Mouse (Mus musculus): ENCODE results near the gene Smarcb1. TPM values are rescaled to one million over a fixed set of nuclear protein-coding genes. Genes with fewer than 3 reads are reported as not detected.
A peak's percentile ranks its signal among the peaks of the same experiment; 100 is the strongest.

Gene Smarcb1
- polyA plus RNA-seq, 1 experiment from 2014 or later, result 109 TPM

DNA sequence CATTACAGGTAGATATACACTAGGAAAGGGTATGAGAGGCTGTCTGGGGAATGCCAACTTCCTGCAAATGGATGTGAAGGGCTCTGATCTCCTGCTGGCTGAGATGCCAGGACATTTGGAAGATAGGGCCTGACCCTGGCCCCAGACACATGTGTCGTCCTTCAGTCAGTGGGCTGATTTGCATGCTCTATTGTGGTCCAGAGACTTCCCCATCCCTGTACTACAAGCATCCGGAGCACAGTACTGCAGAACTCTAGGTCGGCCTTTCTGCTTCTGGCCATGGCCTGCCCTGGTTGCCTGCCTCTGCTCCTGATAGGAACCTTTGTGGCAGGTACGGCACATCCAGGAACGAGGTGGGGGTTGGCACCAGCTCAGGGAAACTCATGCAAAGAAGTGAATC is 26.7 kb upstream of the Smarcb1 start:
- no peaks in the 10 kb centered on the region for H3K27me3 ChIP-seq (replicated peaks; ENCODE audit: insufficient read depth, low read length)
- no peak overlapping the region for H3K9ac ChIP-seq (replicated peaks; ENCODE audit: low read depth)
- 0 out of 2 replicates have a peak, but pooled peaks cover 3% of the 10 kb centered on the region for H3K4me1 ChIP-seq (ENCODE audit: insufficient read depth, low read depth, low read length)
- no peak for TF ChIP-seq EP300 (IDR thresholded peaks at IDR 0.05)
- TF ChIP-seq CTCF (IDR thresholded peaks at IDR 0.05), result no peak
- H3K27ac ChIP-seq (ENCODE audit: low read length), result no peak overlapping the region
- DNase-seq (ENCODE audit: low spot score) (no peak), ATAC-seq (no peak)
- no peaks in the 10 kb centered on the region for H3K36me3 ChIP-seq (ENCODE audit: insufficient read depth, low read length)
- no peak overlapping the region for H3K4me2 ChIP-seq (replicated peaks; ENCODE audit: low read depth, low read length)
- H3K9me3 ChIP-seq (ENCODE audit: low read length), result no peaks in the 10 kb centered on the region
- no peak overlapping the region for H3K4me3 ChIP-seq (ENCODE audit: low read depth, low read length)
- WGBS, result 75% methylated on average over 5 of the region's 5 CpGs

DNA sequence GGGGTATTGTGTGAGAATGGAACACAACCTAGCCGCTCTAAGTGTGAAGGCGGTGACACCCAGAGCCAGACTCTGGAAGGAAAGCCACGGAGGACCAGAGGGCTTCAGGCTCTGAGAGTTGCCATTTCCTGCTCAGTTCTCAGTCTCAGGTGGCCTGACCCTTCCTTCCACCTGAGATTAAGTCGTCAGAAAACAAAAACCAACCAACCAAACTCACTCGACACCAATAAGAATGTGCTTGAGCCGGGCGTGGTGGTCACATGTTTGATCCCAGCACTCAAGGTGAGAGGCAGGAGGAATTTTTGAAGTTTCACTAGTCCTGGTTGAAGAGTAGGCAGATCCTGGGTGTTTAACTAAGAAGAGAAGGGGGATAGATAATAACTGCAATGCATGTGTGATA is 24.5 kb upstream of the Smarcb1 start:
- TF ChIP-seq CTCF (IDR thresholded peaks at IDR 0.05) (no peak), EP300 (IDR thresholded peaks at IDR 0.05) (peak; percentile 88)
- Histone ChIP-seq H3K27me3 (replicated peaks; ENCODE audit: insufficient read depth, low read length) (no peaks in the 10 kb centered on the region), H3K9ac (replicated peaks; ENCODE audit: low read depth) (no peak overlapping the region), H3K4me1 (ENCODE audit: insufficient read depth, low read depth, low read length) (0 out of 2 replicates have a peak, but pooled peaks cover under 1% of the 10 kb centered on the region), H3K4me3 (ENCODE audit: low read depth, low read length) (no peak overlapping the region), H3K9me3 (ENCODE audit: low read length) (no peaks in the 10 kb centered on the region), H3K36me3 (ENCODE audit: insufficient read depth, low read length) (no peaks in the 10 kb centered on the region), H3K27ac (ENCODE audit: low read length) (peak overlapping the region; percentile 52; the same call in 1 of the 2 replicates), H3K4me2 (replicated peaks; ENCODE audit: low read depth, low read length) (no peak overlapping the region)
- DNase-seq (ENCODE audit: low spot score) (peak; percentile 91), ATAC-seq (peak; percentile 78)
- WGBS, result 48% methylated on average over 7 of the region's 7 CpGs

DNA sequence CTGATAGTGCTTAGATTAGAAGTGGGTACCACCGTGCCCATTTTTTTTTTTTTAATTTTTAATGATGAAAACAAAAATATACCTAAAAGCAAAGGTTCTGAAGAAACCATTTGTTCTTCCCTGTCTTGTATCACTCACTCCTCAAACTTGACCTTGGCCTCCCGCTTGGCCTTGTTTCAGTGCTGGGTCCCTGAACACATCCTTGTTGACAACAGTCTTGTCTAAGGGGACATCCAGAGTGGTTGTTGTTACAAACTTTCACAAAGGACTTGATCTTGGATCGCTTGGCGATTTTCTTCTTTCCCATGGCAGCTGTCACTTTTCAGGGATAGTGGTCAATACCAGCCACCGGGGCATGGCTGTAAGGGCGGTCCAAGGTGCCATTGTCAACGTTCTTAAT is 23.8 kb upstream of the Smarcb1 start:
- Histone ChIP-seq H3K4me3 (ENCODE audit: low read depth, low read length) (no peak overlapping the region), H3K9ac (replicated peaks; ENCODE audit: low read depth) (no peak overlapping the region), H3K4me2 (replicated peaks; ENCODE audit: low read depth, low read length) (no peak overlapping the region), H3K36me3 (ENCODE audit: insufficient read depth, low read length) (no peaks in the 10 kb centered on the region), H3K4me1 (ENCODE audit: insufficient read depth, low read depth, low read length) (no peaks in the 10 kb centered on the region), H3K9me3 (ENCODE audit: low read length) (no peaks in the 10 kb centered on the region), H3K27me3 (replicated peaks; ENCODE audit: insufficient read depth, low read length) (no peaks in the 10 kb centered on the region), H3K27ac (ENCODE audit: low read length) (peak overlapping the region; percentile 52; the same call in 1 of the 2 replicates)
- DNase-seq (ENCODE audit: low spot score), result no peak
- WGBS, result 89% methylated on average over 7 of the region's 7 CpGs
- no peak for TF ChIP-seq EP300 (IDR thresholded peaks at IDR 0.05)
- TF ChIP-seq CTCF (IDR thresholded peaks at IDR 0.05), result no peak
- ATAC-seq, result no peak

DNA sequence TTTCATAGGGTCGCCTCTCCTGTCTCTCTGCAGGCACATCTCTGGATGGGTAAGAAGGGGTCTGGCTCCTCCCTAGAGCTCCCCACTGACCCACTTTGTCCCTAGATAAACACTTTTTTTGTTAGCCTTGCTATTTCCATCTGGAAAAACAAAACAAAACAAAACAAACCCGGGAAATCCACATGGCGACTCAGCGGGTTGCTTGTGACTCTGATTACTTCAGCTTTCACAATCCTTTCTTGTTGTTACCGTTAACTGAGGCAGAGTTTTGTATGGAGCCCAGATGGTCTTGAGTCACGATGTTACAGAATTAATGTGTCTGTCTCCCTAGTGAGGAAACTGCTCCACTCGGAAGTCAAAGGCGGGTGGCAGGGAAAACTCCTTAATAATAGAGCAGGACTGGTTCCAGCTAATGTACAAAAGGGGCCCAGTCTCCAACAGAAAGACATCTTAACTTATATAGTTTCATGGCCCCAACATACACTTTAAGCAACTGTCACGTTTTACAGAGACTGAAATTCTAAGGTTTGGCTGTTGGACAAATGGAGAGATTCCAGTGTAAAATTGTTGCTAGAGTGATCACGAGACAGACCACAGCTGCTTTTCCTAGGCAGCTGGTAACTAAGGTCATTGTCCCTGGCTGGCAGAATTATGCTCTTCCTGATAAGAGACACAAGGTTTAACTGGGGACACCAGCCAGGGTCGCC is 22.8 kb upstream of the Smarcb1 start:
- no peak overlapping the region for H3K4me2 ChIP-seq (replicated peaks; ENCODE audit: low read depth, low read length)
- WGBS, result 28% methylated on average over 11 of the region's 11 CpGs

DNA sequence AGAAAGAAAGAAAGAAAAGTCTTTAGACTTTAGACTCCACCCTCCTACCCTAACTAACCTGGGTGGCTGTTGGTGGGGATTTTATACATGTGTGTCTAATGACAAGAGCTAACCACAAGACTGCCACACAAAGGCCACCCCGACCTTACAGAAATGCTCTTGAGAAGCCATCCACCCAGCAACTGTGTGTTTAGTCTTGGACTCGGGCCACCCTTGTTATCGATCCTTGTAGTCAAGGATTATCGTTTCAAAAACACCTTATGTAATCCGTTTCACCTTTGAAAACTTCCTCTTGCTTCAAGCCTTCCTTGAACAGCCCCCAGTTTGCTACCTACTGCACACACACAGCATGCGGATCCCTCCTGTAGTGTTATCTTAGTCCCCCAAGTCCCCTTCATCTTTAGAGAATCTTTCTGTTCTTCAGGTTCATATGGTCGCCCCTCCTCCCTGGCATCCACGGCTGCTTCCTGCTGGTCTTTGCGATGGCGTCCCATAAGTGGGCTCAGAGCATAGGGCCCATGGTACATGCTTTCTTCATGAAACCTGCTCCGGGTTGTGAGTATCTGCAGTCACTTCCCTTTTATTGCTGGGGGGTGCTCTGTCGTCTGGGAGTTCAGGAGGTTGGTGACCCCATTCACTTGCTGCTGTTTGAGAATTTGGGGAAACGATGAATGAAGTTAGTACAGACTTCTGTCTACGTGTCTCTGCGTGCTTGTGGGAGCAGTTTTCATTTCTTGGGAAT is 21.5 kb upstream of the Smarcb1 start, which contains the start of gene Vpreb3:
Gene Vpreb3 (plus strand): TSS at position 322 of the 742 bp plus-strand sequence.
- ATAC-seq, result no peak
- Histone ChIP-seq H3K27me3 (replicated peaks; ENCODE audit: insufficient read depth, low read length) (no peaks in the 10 kb centered on the region), H3K4me3 (ENCODE audit: low read depth, low read length) (no peak within 1 kb of the TSS), H3K4me2 (replicated peaks; ENCODE audit: low read depth, low read length) (no peak within 1 kb of the TSS), H3K27ac (ENCODE audit: low read length) (peak within 1 kb of the TSS; percentile 7; the same call in 1 of the 2 replicates), H3K9ac (replicated peaks; ENCODE audit: low read depth) (no peak within 1 kb of the TSS), H3K4me1 (ENCODE audit: insufficient read depth, low read depth, low read length) (no peaks in the 10 kb centered on the region), H3K9me3 (ENCODE audit: low read length) (no peaks in the 10 kb centered on the region), H3K36me3 (ENCODE audit: insufficient read depth, low read length) (no peaks in the 10 kb centered on the region)
- TF ChIP-seq EP300 (IDR thresholded peaks at IDR 0.05), result no peak
- TF ChIP-seq CTCF (IDR thresholded peaks at IDR 0.05), result no peak
- 58% methylated on average over 15 of the region's 15 CpGs for WGBS
- no peak for DNase-seq (ENCODE audit: low spot score)

More for the DNA sequence above, 22.8 kb upstream of the Smarcb1 start:
- peak; percentile 73 for ATAC-seq
- no peaks in the 10 kb centered on the region for H3K4me1 ChIP-seq (ENCODE audit: insufficient read depth, low read depth, low read length)
- no peaks in the 10 kb centered on the region for H3K36me3 ChIP-seq (ENCODE audit: insufficient read depth, low read length)
- no peaks in the 10 kb centered on the region for H3K9me3 ChIP-seq (ENCODE audit: low read length)
- peak; percentile 90 for DNase-seq (ENCODE audit: low spot score)
- TF ChIP-seq CTCF (IDR thresholded peaks at IDR 0.05) (no peak), EP300 (IDR thresholded peaks at IDR 0.05) (peak; percentile 58)
- no peaks in the 10 kb centered on the region for H3K27me3 ChIP-seq (replicated peaks; ENCODE audit: insufficient read depth, low read length)
- H3K9ac ChIP-seq (replicated peaks; ENCODE audit: low read depth), result no peak overlapping the region
- no peak overlapping the region for H3K4me3 ChIP-seq (ENCODE audit: low read depth, low read length)
- peak overlapping the region; percentile 7; the same call in 1 of the 2 replicates for H3K27ac ChIP-seq (ENCODE audit: low read length)

DNA sequence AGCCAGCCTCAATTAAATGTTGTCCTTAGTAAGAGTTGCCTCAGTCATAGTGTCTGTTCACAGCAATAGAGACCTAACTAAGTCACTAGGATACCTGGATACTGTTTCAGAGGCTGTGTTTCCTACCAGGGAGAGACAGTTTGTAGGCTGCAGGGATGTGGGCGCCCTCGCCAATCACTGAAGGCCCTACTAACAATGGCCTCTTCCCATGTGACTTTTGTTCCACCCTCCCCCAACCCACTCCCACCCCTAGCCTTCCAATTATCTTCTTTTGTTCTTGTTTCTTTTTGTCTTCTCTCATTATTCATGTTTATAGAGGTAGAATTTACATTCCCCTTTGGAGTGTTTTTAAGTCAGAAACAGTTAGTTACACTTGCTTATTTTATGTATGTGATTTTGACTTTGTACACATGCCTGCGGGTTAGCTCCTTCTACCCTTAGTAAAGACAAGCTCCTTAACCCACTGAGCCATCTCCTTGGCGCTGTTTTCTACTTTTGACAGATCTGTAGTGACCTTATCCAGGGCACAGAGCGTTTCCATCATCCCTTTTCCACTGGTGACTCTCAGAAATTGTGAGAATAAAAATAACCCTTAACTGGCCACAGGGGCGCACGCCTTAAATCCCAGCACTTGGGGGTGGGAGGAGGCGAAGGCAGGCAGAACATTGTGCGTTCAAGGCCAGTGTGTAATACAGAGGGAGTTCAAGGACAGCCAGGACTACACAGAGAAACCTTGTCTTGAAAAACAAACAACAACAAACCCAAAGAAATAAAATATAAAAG is 19.8 kb upstream of the Smarcb1 start:
- Histone ChIP-seq H3K36me3 (ENCODE audit: insufficient read depth, low read length) (no peaks in the 10 kb centered on the region), H3K4me2 (replicated peaks; ENCODE audit: low read depth, low read length) (no peak overlapping the region), H3K4me3 (ENCODE audit: low read depth, low read length) (no peak overlapping the region), H3K9ac (replicated peaks; ENCODE audit: low read depth) (no peak overlapping the region), H3K27me3 (replicated peaks; ENCODE audit: insufficient read depth, low read length) (no peaks in the 10 kb centered on the region), H3K27ac (ENCODE audit: low read length) (no peak overlapping the region), H3K4me1 (ENCODE audit: insufficient read depth, low read depth, low read length) (no peaks in the 10 kb centered on the region), H3K9me3 (ENCODE audit: low read length) (no peaks in the 10 kb centered on the region)
- TF ChIP-seq EP300 (IDR thresholded peaks at IDR 0.05), result no peak
- no peak for TF ChIP-seq CTCF (IDR thresholded peaks at IDR 0.05)
- ATAC-seq (no peak), DNase-seq (ENCODE audit: low spot score) (no peak)
- 69% methylated on average over 9 of the region's 9 CpGs for WGBS
